Mouse (Mus musculus): ENCODE results near the gene Arnt. TPM values are rescaled to one million over a fixed set of nuclear protein-coding genes. Genes with fewer than 3 reads are reported as not detected.

The Arnt gene
- polyA plus RNA-seq, 1 experiment from 2014 or later, result 34.3 TPM

GRCm38 (mm10) chr3:95517493-95517898 lies 83.3 kb downstream of the Arnt start:
- Histone ChIP-seq H3K27ac (no peak overlapping the region), H3K27me3 (no peaks in the 10 kb centered on the region), H3K4me1 (peaks cover 5% of the 10 kb centered on the region; the same call in 1 of the 2 replicates), H3K36me3 (no peaks in the 10 kb centered on the region), H3K9me3 (replicated peaks) (no peaks in the 10 kb centered on the region), H3K4me2 (replicated peaks) (no peak overlapping the region), H3K4me3 (no peak overlapping the region), H3K9ac (no peak overlapping the region)
- ATAC-seq (ENCODE audit: low FRiP score), result no peak
- WGBS, result 37% methylated on average over 10 of the region's 10 CpGs

GRCm38 (mm10) chr3:95518891-95519290 lies 84.7 kb downstream of the Arnt start:
- Histone ChIP-seq H3K4me3 (no peak overlapping the region), H3K4me2 (replicated peaks) (no peak overlapping the region), H3K9me3 (replicated peaks) (no peaks in the 10 kb centered on the region), H3K27me3 (no peaks in the 10 kb centered on the region), H3K36me3 (no peaks in the 10 kb centered on the region), H3K4me1 (peaks cover 5% of the 10 kb centered on the region; the same call in 1 of the 2 replicates), H3K9ac (no peak overlapping the region; the same call in 1 of the 2 replicates), H3K27ac (no peak overlapping the region)
- ATAC-seq (ENCODE audit: low FRiP score), result no peak
- 82% methylated on average over 7 of the region's 7 CpGs for WGBS

GRCm38 (mm10) chr3:95519315-95519714 lies 85.1 kb downstream of the Arnt start:
- Histone ChIP-seq H3K36me3 (no peaks in the 10 kb centered on the region), H3K9me3 (replicated peaks) (no peaks in the 10 kb centered on the region), H3K4me1 (peaks cover 5% of the 10 kb centered on the region; the same call in 1 of the 2 replicates), H3K27me3 (no peaks in the 10 kb centered on the region), H3K4me3 (no peak overlapping the region), H3K4me2 (replicated peaks) (no peak overlapping the region), H3K9ac (no peak overlapping the region), H3K27ac (0 out of 2 replicates have a peak overlapping the region, but pooled peaks have one; percentile 1)
- ATAC-seq (ENCODE audit: low FRiP score), result no peak
- 83% methylated on average over 2 of the region's 2 CpGs for WGBS

- H3K27ac ChIP-seq, result no peak overlapping the region
- no peaks in the 10 kb centered on the region for H3K9me3 ChIP-seq (replicated peaks)
- no peak overlapping the region for H3K9ac ChIP-seq
- ATAC-seq (ENCODE audit: low FRiP score), result no peak
- H3K4me2 ChIP-seq (replicated peaks), result no peak overlapping the region
- no peak overlapping the region for H3K4me3 ChIP-seq
- H3K4me1 ChIP-seq, result peaks cover 5% of the 10 kb centered on the region; the same call in 1 of the 2 replicates
- 90% methylated on average over 3 of the region's 3 CpGs for WGBS
- no peaks in the 10 kb centered on the region for H3K36me3 ChIP-seq
- no peaks in the 10 kb centered on the region for H3K27me3 ChIP-seq
Observed at GRCm38 (mm10) chr3:95520100-95520499, 85.9 kb downstream of the Arnt start.

GRCm38 (mm10) chr3:95521168-95521567 lies 87.0 kb downstream of the Arnt start:
- Histone ChIP-seq H3K4me2 (replicated peaks) (no peak overlapping the region), H3K4me3 (no peak overlapping the region), H3K27ac (no peak overlapping the region), H3K4me1 (peaks cover 5% of the 10 kb centered on the region; the same call in 1 of the 2 replicates), H3K9me3 (replicated peaks) (no peaks in the 10 kb centered on the region), H3K27me3 (no peaks in the 10 kb centered on the region), H3K9ac (no peak overlapping the region), H3K36me3 (no peaks in the 10 kb centered on the region)
- WGBS, result 90% methylated on average over 10 of the region's 10 CpGs
- ATAC-seq (ENCODE audit: low FRiP score), result no peak

GRCm38 (mm10) chr3:95523662-95524061 lies 89.5 kb downstream of the Arnt start:
- H3K4me1 ChIP-seq, result no peaks in the 10 kb centered on the region
- H3K9me3 ChIP-seq (replicated peaks), result no peaks in the 10 kb centered on the region
- H3K27me3 ChIP-seq, result no peaks in the 10 kb centered on the region
- H3K36me3 ChIP-seq, result no peaks in the 10 kb centered on the region
- no peak overlapping the region for H3K9ac ChIP-seq
- no peak overlapping the region for H3K4me3 ChIP-seq
- peak overlapping the region; percentile 30; the same call in 1 of the 2 replicates for H3K27ac ChIP-seq
- 64% methylated on average over 3 of the region's 3 CpGs for WGBS
- no peak overlapping the region for H3K4me2 ChIP-seq (replicated peaks)
- ATAC-seq (ENCODE audit: low FRiP score), result no peak

GRCm38 (mm10) chr3:95524673-95525072 lies 90.5 kb downstream of the Arnt start:
- WGBS, result 68% methylated on average over 2 of the region's 2 CpGs
- no peak overlapping the region for H3K4me2 ChIP-seq (replicated peaks)
- H3K9ac ChIP-seq, result no peak overlapping the region
- H3K9me3 ChIP-seq (replicated peaks), result no peaks in the 10 kb centered on the region
- no peaks in the 10 kb centered on the region for H3K36me3 ChIP-seq
- no peaks in the 10 kb centered on the region for H3K27me3 ChIP-seq
- H3K4me3 ChIP-seq, result no peak overlapping the region
- ATAC-seq (ENCODE audit: low FRiP score), result no peak
- no peak overlapping the region for H3K27ac ChIP-seq
- H3K4me1 ChIP-seq, result no peaks in the 10 kb centered on the region

- Histone ChIP-seq H3K9ac (no peak overlapping the region), H3K4me1 (no peaks in the 10 kb centered on the region), H3K9me3 (replicated peaks) (no peaks in the 10 kb centered on the region), H3K36me3 (no peaks in the 10 kb centered on the region), H3K4me3 (no peak overlapping the region), H3K4me2 (replicated peaks) (no peak overlapping the region), H3K27ac (no peak overlapping the region), H3K27me3 (no peaks in the 10 kb centered on the region)
- no peak for ATAC-seq (ENCODE audit: low FRiP score)
Observed at GRCm38 (mm10) chr3:95526111-95526510, 91.9 kb downstream of the Arnt start.

- no peak for ATAC-seq (ENCODE audit: low FRiP score)
- no peak within 1 kb of the TSS for H3K27ac ChIP-seq
- 92% methylated on average over 8 of the region's 8 CpGs for WGBS
Observed at GRCm38 (mm10) chr3:95526622-95527211, 92.5 kb downstream of the Arnt start, which contains the start of gene Ctss. Gene Ctss (plus strand): TSS chr3:95526786.

GRCm38 (mm10) chr3:95529814-95530213 lies 95.6 kb downstream of the Arnt start:
- WGBS, result 88% methylated on average over 6 of the region's 6 CpGs
- Histone ChIP-seq H3K4me1 (no peaks in the 10 kb centered on the region), H3K27ac (no peak overlapping the region), H3K36me3 (no peaks in the 10 kb centered on the region), H3K9me3 (replicated peaks) (no peaks in the 10 kb centered on the region), H3K9ac (no peak overlapping the region), H3K4me2 (replicated peaks) (no peak overlapping the region), H3K4me3 (no peak overlapping the region), H3K27me3 (no peaks in the 10 kb centered on the region)
- no peak for ATAC-seq (ENCODE audit: low FRiP score)

More at GRCm38 (mm10) chr3:95526622-95527211, 92.5 kb downstream of the Arnt start, which contains the start of gene Ctss:
- H3K36me3 ChIP-seq, result no peaks in the 10 kb centered on the region
- H3K9ac ChIP-seq, result no peak within 1 kb of the TSS
- no peak within 1 kb of the TSS for H3K4me3 ChIP-seq
- no peak within 1 kb of the TSS for H3K4me2 ChIP-seq (replicated peaks)
- no peaks in the 10 kb centered on the region for H3K4me1 ChIP-seq
- H3K27me3 ChIP-seq, result no peaks in the 10 kb centered on the region
- H3K9me3 ChIP-seq (replicated peaks), result no peaks in the 10 kb centered on the region

- no peaks in the 10 kb centered on the region for H3K9me3 ChIP-seq (replicated peaks)
- no peak for ATAC-seq (ENCODE audit: low FRiP score)
- H3K4me2 ChIP-seq (replicated peaks), result no peak overlapping the region
- H3K4me1 ChIP-seq, result no peaks in the 10 kb centered on the region
- H3K9ac ChIP-seq, result no peak overlapping the region
- H3K27ac ChIP-seq, result no peak overlapping the region
- no peaks in the 10 kb centered on the region for H3K36me3 ChIP-seq
- H3K4me3 ChIP-seq, result no peak overlapping the region
- no peaks in the 10 kb centered on the region for H3K27me3 ChIP-seq
- WGBS, result 91% methylated on average over 1 of the region's 1 CpGs
Observed at GRCm38 (mm10) chr3:95531025-95531424, 96.8 kb downstream of the Arnt start.

GRCm38 (mm10) chr3:95533364-95533763 lies 99.2 kb downstream of the Arnt start:
- no peak overlapping the region for H3K27ac ChIP-seq
- H3K4me3 ChIP-seq, result no peak overlapping the region
- no peaks in the 10 kb centered on the region for H3K4me1 ChIP-seq
- no peaks in the 10 kb centered on the region for H3K27me3 ChIP-seq
- ATAC-seq (ENCODE audit: low FRiP score), result no peak
- no peak overlapping the region for H3K4me2 ChIP-seq (replicated peaks)
- no peak overlapping the region for H3K9ac ChIP-seq
- H3K9me3 ChIP-seq (replicated peaks), result no peaks in the 10 kb centered on the region
- H3K36me3 ChIP-seq, result no peaks in the 10 kb centered on the region
- WGBS, result 92% methylated on average over 5 of the region's 5 CpGs

GRCm38 (mm10) chr3:95534927-95535326 lies 100.7 kb downstream of the Arnt start:
- Histone ChIP-seq H3K36me3 (no peaks in the 10 kb centered on the region), H3K4me2 (replicated peaks) (no peak overlapping the region), H3K4me3 (no peak overlapping the region), H3K27ac (no peak overlapping the region), H3K9ac (no peak overlapping the region), H3K9me3 (replicated peaks) (no peaks in the 10 kb centered on the region), H3K4me1 (no peaks in the 10 kb centered on the region), H3K27me3 (no peaks in the 10 kb centered on the region)
- 92% methylated on average over 1 of the region's 1 CpGs for WGBS
- ATAC-seq (ENCODE audit: low FRiP score), result no peak

Data from hindbrain, embryonic 12.5 days (tissue).